Mouse (Mus musculus): ENCODE data around the gene Alcam.

- TF ChIP-seq CTCF (IDR thresholded peaks at IDR 0.05) (no peak), POLR2A (IDR thresholded peaks at IDR 0.05; ENCODE audit: insufficient read depth, low read depth, low read length) (no peak), EP300 (IDR thresholded peaks at IDR 0.05; ENCODE audit: insufficient read depth, low read depth, low read length) (no peak)
These were observed 202.9 kb downstream of the Alcam start for GRCm38 (mm10) chr16:52250935-52251334.
